Mouse (Mus musculus) liver, embryonic 14.5 days (tissue): ENCODE measurements at regions not wholly inside any gene's neighbourhood (a gene's known extent, or its start where the extent isn't known, plus 50 kb on each side); places are given as distances from the start of the nearest gene placed in this dataset.

ENCODE experiments used
- CTCF ChIP-seq: IDR thresholded peaks from 2 replicates; pipeline ENCODE4 v1.5.1; 2016; ENCODE audit warnings: antibody characterized with exemption, low read depth, control low read depth
- EP300 ChIP-seq: IDR thresholded peaks from 2 replicates; pipeline ENCODE4 v1.6.1; 2016; ENCODE audit warnings: antibody characterized with exemption, low read depth

- TF ChIP-seq CTCF = no peak
- TF ChIP-seq EP300 = no peak
Observed at GRCm38 (mm10) chr16:76097808-76098207, 75.7 kb upstream of the Samsn1 start.
